Mouse (Mus musculus): ENCODE results near the gene Sorbs1. TPM values are rescaled to one million over a fixed set of nuclear protein-coding genes. Genes with fewer than 3 reads are reported as not detected.

Sorbs1 gene
- polyA plus RNA-seq, 1 experiment from 2014 or later = 59.2 TPM

- H3K36me3 ChIP-seq = peaks cover 20% of the 10 kb centered on the region; the same call in 1 of the 2 replicates
- ATAC-seq (replicated peaks; ENCODE audit: low FRiP score) = no peak
- peak overlapping the region; percentile 86 for H3K27ac ChIP-seq
- H3K4me3 ChIP-seq (replicated peaks) = no peak overlapping the region
- no peaks in the 10 kb centered on the region for H3K9me3 ChIP-seq (replicated peaks)
- H3K9ac ChIP-seq = no peak overlapping the region
- H3K4me1 ChIP-seq = peaks cover 18% of the 10 kb centered on the region
- no peak overlapping the region for H3K4me2 ChIP-seq
- no peaks in the 10 kb centered on the region for H3K27me3 ChIP-seq
- WGBS = 79% methylated on average over 12 of the region's 12 CpGs
Measured at GRCm38 (mm10) chr19:40395321-40395695, 118.3 kb downstream of the Sorbs1 start.

- Histone ChIP-seq H3K9ac (no peak overlapping the region), H3K4me1 (peaks cover 17% of the 10 kb centered on the region), H3K27me3 (no peaks in the 10 kb centered on the region), H3K36me3 (peaks cover 20% of the 10 kb centered on the region; the same call in 1 of the 2 replicates), H3K27ac (peak overlapping the region; percentile 86), H3K4me2 (no peak overlapping the region), H3K9me3 (replicated peaks) (no peaks in the 10 kb centered on the region), H3K4me3 (replicated peaks) (no peak overlapping the region)
- WGBS = 46% methylated on average over 10 of the region's 10 CpGs
- ATAC-seq (replicated peaks; ENCODE audit: low FRiP score) = 0 out of 2 replicates have a peak, but pooled peaks have one; percentile 20
Measured at GRCm38 (mm10) chr19:40394555-40395320, 118.8 kb downstream of the Sorbs1 start.

DNA sequence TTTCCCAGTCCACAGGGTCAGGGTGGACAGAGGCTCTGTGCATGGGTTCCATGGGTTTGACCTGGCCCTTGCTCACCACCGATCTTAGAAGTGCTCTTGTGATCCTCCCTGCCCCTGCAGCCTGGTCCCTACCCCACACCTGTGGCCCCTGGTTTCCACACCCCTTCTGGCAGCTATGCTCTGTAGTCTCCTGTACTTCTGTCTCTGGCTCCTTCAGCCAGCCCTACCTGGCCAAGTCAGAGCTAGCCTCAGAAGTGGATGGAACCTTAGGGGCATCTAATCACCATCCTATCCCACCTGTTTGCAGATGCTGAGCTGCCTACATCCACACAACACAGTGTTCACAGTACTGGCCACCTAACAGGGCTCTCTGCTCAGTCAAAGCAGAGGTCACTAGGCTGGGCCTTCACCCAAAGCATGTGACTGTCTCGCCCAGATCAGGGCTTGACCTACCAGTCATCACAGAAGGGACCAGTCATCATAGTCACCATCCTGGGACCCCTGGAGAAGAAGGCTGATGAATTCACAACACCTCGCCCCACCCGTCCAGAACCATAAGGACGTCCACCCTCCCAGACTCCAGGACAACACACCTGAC, 120.7 kb downstream of the Sorbs1 start:
- peaks cover 14% of the 10 kb centered on the region; the same call in 1 of the 2 replicates for H3K36me3 ChIP-seq
- no peak for ATAC-seq (replicated peaks; ENCODE audit: low FRiP score)
- no peaks in the 10 kb centered on the region for H3K9me3 ChIP-seq (replicated peaks)
- no peak overlapping the region for H3K27ac ChIP-seq
- 90% methylated on average over 5 of the region's 5 CpGs for WGBS
- no peak overlapping the region for H3K4me3 ChIP-seq (replicated peaks)
- H3K27me3 ChIP-seq = no peaks in the 10 kb centered on the region
- no peak overlapping the region for H3K4me2 ChIP-seq
- H3K4me1 ChIP-seq = peaks cover 17% of the 10 kb centered on the region
- H3K9ac ChIP-seq = no peak overlapping the region

GRCm38 (mm10) chr19:40391469-40391868, 122.1 kb downstream of the Sorbs1 start:
- Histone ChIP-seq H3K27me3 (no peaks in the 10 kb centered on the region), H3K27ac (no peak overlapping the region), H3K4me3 (replicated peaks) (no peak overlapping the region), H3K9me3 (replicated peaks) (no peaks in the 10 kb centered on the region), H3K4me1 (peaks cover 17% of the 10 kb centered on the region), H3K4me2 (no peak overlapping the region), H3K36me3 (peaks cover 12% of the 10 kb centered on the region; the same call in 1 of the 2 replicates), H3K9ac (no peak overlapping the region)
- ATAC-seq (replicated peaks; ENCODE audit: low FRiP score) = peak; percentile 72
- 13% methylated on average over 6 of the region's 6 CpGs for WGBS

- no peak for ATAC-seq (replicated peaks; ENCODE audit: low FRiP score)
- no peak overlapping the region for H3K9ac ChIP-seq
- 71% methylated on average over 3 of the region's 3 CpGs for WGBS
Measured at GRCm38 (mm10) chr19:40386916-40387315, 126.7 kb downstream of the Sorbs1 start.

GRCm38 (mm10) chr19:40385334-40385733, 128.2 kb downstream of the Sorbs1 start:
- Histone ChIP-seq H3K4me2 (no peak overlapping the region), H3K27me3 (no peaks in the 10 kb centered on the region), H3K36me3 (peaks cover 4% of the 10 kb centered on the region; the same call in 1 of the 2 replicates), H3K27ac (no peak overlapping the region), H3K4me1 (peaks cover under 1% of the 10 kb centered on the region; the same call in 1 of the 2 replicates), H3K9me3 (replicated peaks) (no peaks in the 10 kb centered on the region), H3K4me3 (replicated peaks) (no peak overlapping the region), H3K9ac (no peak overlapping the region)
- ATAC-seq (replicated peaks; ENCODE audit: low FRiP score) = no peak
- WGBS = 95% methylated on average over 3 of the region's 3 CpGs

More at GRCm38 (mm10) chr19:40386916-40387315, 126.7 kb downstream of the Sorbs1 start:
- peaks cover 4% of the 10 kb centered on the region; the same call in 1 of the 2 replicates for H3K36me3 ChIP-seq
- H3K4me1 ChIP-seq = no peaks in the 10 kb centered on the region
- H3K27ac ChIP-seq = no peak overlapping the region
- H3K4me2 ChIP-seq = no peak overlapping the region
- no peaks in the 10 kb centered on the region for H3K27me3 ChIP-seq
- no peak overlapping the region for H3K4me3 ChIP-seq (replicated peaks)
- no peaks in the 10 kb centered on the region for H3K9me3 ChIP-seq (replicated peaks)

DNA sequence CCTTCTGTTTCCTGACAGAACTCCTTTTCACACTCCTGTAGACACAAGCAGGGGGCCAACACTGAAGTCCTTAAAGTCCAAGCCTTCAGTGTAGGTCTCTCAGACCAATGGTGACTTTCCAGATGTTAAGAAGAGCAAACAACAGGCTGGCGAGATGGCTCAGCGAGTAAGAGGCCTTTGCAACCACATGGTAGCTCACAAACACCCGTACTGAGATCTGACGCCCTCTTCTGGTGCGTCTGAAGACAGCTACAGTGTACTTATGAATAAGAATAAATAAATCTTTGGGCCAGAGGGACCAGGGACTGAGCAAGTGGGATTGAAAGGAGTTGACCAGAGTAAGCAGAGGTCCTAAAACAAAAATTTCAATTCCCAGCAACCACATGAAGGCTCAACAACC, 129.6 kb downstream of the Sorbs1 start:
- no peaks in the 10 kb centered on the region for H3K9me3 ChIP-seq (replicated peaks)
- no peaks in the 10 kb centered on the region for H3K27me3 ChIP-seq
- no peak overlapping the region for H3K4me2 ChIP-seq
- H3K27ac ChIP-seq = no peak overlapping the region
- H3K4me1 ChIP-seq = peaks cover 3% of the 10 kb centered on the region; the same call in 1 of the 2 replicates
- H3K9ac ChIP-seq = no peak overlapping the region
- no peak for ATAC-seq (replicated peaks; ENCODE audit: low FRiP score)
- WGBS = 55% methylated on average over 5 of the region's 5 CpGs
- peaks cover 7% of the 10 kb centered on the region; the same call in 1 of the 2 replicates for H3K36me3 ChIP-seq
- H3K4me3 ChIP-seq (replicated peaks) = no peak overlapping the region

- peaks cover 3% of the 10 kb centered on the region; the same call in 1 of the 2 replicates for H3K4me1 ChIP-seq
- WGBS = 33% methylated on average over 3 of the region's 3 CpGs
- ATAC-seq (replicated peaks; ENCODE audit: low FRiP score) = no peak
- H3K9ac ChIP-seq = no peak overlapping the region
- 0 out of 2 replicates have a peak, but pooled peaks cover 9% of the 10 kb centered on the region for H3K36me3 ChIP-seq
- H3K4me3 ChIP-seq (replicated peaks) = no peak overlapping the region
- H3K9me3 ChIP-seq (replicated peaks) = no peaks in the 10 kb centered on the region
- H3K4me2 ChIP-seq = no peak overlapping the region
- H3K27me3 ChIP-seq = no peaks in the 10 kb centered on the region
- H3K27ac ChIP-seq = no peak overlapping the region
Measured at GRCm38 (mm10) chr19:40380656-40381055, 132.9 kb downstream of the Sorbs1 start.

- no peak for ATAC-seq (replicated peaks; ENCODE audit: low FRiP score)
- H3K9ac ChIP-seq = no peak overlapping the region
- peaks cover 3% of the 10 kb centered on the region; the same call in 1 of the 2 replicates for H3K4me1 ChIP-seq
- no peak overlapping the region for H3K4me3 ChIP-seq (replicated peaks)
- no peaks in the 10 kb centered on the region for H3K9me3 ChIP-seq (replicated peaks)
- H3K27me3 ChIP-seq = no peaks in the 10 kb centered on the region
- H3K4me2 ChIP-seq = no peak overlapping the region
- H3K36me3 ChIP-seq = peaks cover 15% of the 10 kb centered on the region; the same call in 1 of the 2 replicates
- 58% methylated on average over 6 of the region's 6 CpGs for WGBS
- H3K27ac ChIP-seq = no peak overlapping the region
Measured at GRCm38 (mm10) chr19:40380005-40380404, 133.6 kb downstream of the Sorbs1 start.

GRCm38 (mm10) chr19:40379081-40379480, 134.5 kb downstream of the Sorbs1 start:
- Histone ChIP-seq H3K36me3 (peaks cover 15% of the 10 kb centered on the region; the same call in 1 of the 2 replicates), H3K4me2 (no peak overlapping the region), H3K4me1 (peaks cover 3% of the 10 kb centered on the region; the same call in 1 of the 2 replicates), H3K27ac (no peak overlapping the region), H3K9me3 (replicated peaks) (no peaks in the 10 kb centered on the region), H3K4me3 (replicated peaks) (no peak overlapping the region), H3K9ac (no peak overlapping the region), H3K27me3 (no peaks in the 10 kb centered on the region)
- ATAC-seq (replicated peaks; ENCODE audit: low FRiP score) = no peak
- WGBS = 86% methylated on average over 4 of the region's 4 CpGs

DNA sequence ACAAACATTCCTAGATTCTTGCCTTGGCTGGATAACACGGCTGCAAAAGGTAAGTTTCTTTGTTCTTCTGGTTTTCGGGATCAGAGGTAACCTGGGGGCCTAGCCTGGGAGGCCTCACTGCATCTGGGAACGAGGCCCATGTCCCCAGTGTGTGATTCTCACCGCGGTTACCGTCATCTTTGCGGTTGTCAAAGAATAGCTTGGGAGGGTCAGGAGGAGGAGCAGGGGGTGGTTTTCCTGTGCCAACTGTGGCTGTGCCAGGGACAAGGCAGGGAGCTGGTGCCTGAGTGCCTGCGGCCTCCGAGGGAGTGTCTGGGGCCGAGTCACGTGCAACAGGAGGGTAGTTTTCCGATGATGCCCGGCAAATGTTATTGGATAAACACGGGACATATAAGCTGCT, 135.9 kb downstream of the Sorbs1 start:
- no peaks in the 10 kb centered on the region for H3K9me3 ChIP-seq (replicated peaks)
- peaks cover 21% of the 10 kb centered on the region for H3K36me3 ChIP-seq
- H3K27ac ChIP-seq = no peak overlapping the region
- no peak overlapping the region for H3K4me2 ChIP-seq
- no peaks in the 10 kb centered on the region for H3K27me3 ChIP-seq
- 87% methylated on average over 14 of the region's 14 CpGs for WGBS
- H3K4me3 ChIP-seq (replicated peaks) = no peak overlapping the region
- no peak for ATAC-seq (replicated peaks; ENCODE audit: low FRiP score)
- H3K4me1 ChIP-seq = peaks cover 3% of the 10 kb centered on the region; the same call in 1 of the 2 replicates
- no peak overlapping the region for H3K9ac ChIP-seq

Data from kidney, embryonic 15.5 days (tissue).